Mouse (Mus musculus) gastrocnemius, postnatal 4 days (tissue): ENCODE data around the gene Eea1. TPM values are rescaled to one million over a fixed set of nuclear protein-coding genes. Genes with fewer than 3 reads are reported as not detected.
"Not testable (repeated sequence)": the region's sequence is repeated elsewhere in the genome, so short reads cannot be mapped to it uniquely, and the experiment has no call there.

Experiments
- DNase-seq, 2 experiments: peaks; one replicate each; pipeline ENCODE4 v3.0.0; 2021 to 2022; ENCODE audit warnings: low spot score in 2 of 2, mixed read lengths in 2 of 2
- long read RNA-seq, 2 experiments: library from polyadenylated mRNA; stranded (forward); transcript quantifications; one replicate each; pipeline ENCODE4 v2.0.0; 2021
- total RNA-seq, 2 experiments: library from RNA; stranded (reverse); gene quantifications; 2 replicates each; pipeline ENCODE4 v1.2.3; 2021

Eea1 gene
- 10 to 100 TPM; 26.4 to 31.4 TPM for total RNA-seq
- long read RNA-seq, experiment 1, full-length matches to known transcripts = 5 of 6 reads
- long read RNA-seq, experiment 1, partial matches to known transcripts = 1 of 6 reads
- long read RNA-seq, experiment 1, other reads (novel, unspliced or antisense) = 0 of 6 reads
- long read RNA-seq, experiment 2, full-length matches to known transcripts = 6 of 12 reads
- long read RNA-seq, experiment 2, partial matches to known transcripts = 3 of 12 reads
- long read RNA-seq, experiment 2, other reads (novel, unspliced or antisense) = 3 of 12 reads

DNA sequence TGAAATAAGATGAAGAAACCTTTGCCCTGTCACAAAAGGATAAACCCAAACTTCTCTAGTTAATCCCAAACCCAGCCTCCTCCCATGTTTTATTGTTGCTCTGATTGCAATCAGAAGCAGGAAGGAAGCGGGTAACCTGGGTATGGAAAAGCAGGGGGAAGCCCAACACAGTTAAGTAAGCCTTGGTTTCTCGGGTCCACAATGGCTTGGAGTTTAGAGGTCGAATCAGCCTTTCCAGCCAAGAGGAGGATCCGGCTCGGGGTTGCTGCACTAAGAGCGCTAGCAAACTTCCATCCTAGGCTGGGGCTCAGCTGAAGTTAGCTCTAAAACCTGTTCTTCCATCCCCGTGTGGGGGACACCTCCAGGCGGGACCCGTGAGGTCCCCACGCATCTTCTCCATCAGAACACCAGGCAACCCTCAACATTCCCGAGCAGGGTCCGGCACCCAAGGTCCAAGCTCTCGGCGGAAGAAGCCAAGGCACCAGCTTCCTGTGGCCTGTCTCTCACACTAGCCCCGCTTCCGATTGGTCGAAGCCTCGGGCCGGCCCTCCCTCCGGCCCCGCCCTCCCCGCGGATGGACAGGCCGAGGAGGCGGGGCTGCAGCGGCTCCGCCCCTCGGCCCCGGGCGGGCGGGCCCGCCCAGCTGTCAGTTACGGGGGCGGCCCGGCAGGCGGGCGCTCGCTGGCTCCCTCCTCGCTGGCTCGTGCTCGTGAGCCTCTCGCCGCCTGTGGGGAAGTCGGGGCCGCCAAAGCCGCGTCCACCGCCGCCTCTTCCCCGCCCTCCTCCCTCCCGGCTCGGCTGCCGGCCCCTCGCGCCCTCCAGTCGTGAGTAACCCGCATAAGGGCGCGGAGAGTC, at the start of gene Eea1:
TSS of gene Eea1 (plus strand) at position 605 of the 855 bp plus-strand sequence.
- DNase-seq = peak; percentile 87 to 91

DNA sequence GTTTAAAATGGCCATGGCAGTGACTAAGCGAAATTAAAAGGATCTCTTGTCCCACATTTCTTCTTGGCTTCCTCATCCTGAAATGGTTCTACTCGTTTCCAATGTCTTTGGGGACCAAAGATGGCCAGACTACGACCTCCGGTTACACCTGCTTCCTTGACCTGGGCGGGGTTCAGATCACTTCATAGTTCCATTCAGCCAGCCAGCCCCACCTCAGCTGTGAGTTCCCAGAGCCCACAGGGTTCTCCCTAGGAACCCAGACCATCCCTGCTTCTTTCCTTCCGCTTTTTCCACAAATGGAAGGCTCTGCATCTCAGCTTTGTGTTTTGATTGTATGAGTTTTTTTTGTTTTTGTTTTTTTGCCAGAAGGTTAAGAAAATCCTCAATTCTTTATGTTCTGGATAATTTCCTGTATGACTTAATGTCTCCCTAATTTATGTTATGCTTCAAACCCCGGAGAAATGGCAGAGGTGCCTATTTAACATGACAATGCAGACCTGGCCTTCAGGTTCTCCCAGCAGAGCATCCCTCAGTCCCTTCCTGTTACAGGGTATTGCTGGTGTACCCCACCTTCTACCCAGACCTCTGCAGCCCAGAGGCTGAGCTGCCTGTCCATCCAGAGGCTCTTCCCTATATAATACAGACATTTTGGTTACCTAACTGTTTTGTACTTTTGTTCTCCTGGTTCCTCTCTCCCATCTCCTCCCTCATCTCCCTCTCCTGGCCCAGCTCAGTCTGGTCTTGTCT, 49.1 kb upstream of the Eea1 start:
- DNase-seq = no peak

DNA sequence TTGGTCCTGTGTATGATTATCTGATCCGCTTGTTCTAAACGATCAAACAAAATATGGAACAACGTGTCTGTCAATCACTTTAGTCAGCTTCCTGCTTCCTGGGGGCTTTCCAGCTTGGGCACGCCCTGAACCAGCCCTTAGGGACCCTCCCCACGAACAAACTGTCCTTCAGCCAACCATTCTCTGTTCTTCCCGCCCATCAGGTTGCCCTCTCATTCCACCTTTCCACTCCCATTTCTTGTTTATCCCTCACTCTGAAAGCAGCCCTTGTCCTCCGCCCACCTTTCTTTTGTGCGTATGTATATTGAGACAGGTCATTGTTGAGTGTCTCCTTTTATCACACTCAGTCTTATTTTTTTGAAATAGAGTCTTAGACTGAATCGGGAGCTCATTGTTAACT, 48.3 kb upstream of the Eea1 start:
- DNase-seq = no peak

DNA sequence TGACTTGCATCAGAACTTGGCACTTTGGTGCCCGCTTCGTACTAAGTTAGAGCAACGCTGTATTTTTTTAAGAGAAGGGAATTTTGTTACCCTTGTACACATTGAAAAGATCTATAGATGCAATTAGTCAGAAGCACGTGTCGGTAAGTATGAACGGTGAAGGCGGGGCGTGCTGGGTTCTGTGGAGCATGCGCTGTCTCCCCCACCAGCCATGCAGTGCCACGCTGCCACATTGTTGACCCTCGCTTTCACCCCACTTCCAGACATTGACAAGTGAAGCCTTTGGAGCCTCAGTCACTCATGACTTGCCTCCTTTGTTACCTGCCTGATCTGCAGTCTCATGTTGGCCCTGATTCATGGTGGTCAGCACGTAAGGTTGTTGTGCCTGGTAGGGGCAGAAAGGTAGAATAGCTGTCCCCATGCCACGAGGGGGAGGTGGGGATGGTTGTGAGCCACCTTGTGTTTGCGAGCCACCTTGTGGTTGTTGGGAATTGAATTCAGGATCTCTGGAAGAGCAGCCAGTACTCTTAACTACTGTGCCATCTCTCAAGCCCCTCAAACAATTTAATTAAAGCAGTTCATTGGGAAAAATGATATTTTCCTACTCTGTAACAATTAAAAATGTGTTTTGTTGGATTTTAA, 47.0 kb upstream of the Eea1 start:
- no peak for DNase-seq

DNA sequence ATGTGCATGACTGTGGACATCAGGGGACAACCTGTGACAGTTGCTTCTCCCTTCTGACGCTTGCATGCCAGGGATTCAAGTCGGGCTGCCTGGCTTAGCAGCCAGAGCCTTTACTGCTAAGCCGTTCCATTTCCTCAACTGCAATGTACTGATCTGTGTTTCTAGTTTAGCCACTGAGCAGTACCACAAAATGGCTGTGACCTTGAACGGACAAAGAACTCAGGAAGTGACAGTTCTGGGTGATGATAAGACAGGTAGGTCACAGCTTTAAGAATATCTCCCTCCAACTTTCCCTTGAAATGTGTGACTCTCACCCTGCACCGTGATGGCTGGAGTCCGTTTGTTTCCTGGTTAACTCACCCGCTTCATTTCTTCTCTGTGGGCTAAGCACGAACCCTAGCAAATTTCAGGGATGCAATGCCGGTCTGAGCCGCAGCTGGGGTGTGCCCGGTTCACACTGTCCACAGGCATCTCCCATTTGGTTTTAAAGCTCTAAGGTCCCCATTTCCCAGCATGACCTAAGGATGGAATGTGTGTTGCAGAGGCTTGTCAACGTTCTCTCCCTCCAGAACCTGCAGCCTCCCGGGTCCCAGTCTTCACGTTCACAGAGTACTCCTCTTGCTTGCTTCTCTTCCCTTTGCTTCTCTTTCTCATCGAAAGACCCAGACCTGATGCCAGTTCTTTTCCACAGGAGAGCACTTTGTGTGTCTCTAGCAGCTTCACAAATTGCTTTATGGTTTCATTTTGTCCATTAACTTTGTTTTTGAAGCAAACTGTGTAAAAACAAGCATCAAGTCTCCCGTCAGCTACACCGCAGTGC, 46.2 kb upstream of the Eea1 start:
- no peak for DNase-seq

DNA sequence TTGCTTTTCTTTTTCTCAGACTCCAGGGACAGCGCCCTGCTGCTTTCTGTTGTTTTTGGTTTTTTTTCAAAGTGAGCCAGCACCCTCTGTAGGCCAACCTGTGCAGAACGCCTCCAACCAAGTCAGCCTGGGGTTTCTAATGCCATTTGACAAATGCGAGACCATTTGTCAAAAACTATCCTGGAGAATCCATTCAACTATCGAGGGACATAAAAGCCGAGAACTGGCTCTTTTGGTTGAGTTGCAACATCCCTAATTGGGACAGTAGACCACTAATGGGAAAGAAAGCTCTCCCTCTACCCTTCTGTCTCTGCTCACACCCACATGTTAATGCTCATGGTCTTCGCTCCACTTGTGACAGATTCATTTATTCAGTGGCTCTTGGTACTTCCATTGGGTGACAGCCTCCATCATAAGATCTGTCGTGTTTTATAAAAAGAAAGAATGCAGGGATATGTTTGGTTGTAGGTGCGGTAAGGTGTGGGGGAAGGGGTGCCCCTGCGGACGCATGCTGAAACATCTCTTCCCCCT, 45.5 kb upstream of the Eea1 start:
- peak in 1 of 2 experiments; percentile 39 for DNase-seq

DNA sequence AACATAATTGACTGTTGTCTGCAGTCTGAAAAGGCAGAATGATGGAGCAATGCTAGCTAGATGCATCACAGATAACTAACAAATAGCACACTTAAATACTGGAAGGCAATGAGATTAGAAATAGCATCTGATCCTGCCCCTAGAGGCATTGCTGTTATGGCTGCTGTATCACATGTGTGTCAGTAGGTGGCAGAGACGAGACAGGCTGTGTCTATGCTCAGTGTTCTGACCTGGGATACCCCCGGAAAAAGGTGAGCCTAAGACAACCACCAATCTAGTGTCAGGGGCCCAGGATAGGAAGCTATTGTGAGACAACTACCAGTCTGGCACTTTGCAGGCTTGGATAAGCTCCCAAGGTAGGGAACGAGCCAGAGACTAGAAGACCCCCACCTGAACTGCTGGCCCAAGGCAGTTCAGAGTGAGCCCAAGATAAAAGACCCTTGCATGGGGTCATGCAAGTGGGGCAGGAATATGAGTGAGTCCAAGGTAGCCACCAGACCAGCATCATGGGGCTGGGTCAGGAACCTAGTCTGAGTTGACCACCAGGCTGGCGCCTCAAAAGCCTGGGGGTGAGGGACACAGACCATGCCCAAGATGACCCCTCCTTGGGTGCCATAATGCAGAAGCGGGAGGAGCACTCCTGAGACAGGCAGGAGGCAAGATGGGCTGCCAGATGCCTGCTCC, 41.8 kb upstream of the Eea1 start:
- DNase-seq = no peak

DNA sequence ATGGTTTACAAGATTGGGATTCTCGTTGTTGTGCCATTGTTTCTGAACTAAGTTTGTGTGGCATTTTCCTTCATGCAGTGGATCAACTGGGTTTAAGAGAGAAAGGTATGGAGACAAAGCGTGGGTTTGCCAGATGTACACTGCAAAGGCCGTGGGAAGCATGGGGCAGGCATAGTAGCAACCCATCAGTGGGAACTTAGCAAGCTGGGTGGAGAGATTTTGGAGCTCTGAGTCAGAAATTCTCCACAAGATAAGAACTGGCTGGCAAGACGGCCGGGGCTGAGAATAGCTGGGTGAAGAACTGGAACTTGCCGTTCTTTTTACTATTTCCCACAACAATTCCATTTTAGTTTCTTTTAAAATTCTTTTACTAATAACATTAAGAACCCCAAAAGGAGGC, 35.8 kb upstream of the Eea1 start:
- no peak for DNase-seq

DNA sequence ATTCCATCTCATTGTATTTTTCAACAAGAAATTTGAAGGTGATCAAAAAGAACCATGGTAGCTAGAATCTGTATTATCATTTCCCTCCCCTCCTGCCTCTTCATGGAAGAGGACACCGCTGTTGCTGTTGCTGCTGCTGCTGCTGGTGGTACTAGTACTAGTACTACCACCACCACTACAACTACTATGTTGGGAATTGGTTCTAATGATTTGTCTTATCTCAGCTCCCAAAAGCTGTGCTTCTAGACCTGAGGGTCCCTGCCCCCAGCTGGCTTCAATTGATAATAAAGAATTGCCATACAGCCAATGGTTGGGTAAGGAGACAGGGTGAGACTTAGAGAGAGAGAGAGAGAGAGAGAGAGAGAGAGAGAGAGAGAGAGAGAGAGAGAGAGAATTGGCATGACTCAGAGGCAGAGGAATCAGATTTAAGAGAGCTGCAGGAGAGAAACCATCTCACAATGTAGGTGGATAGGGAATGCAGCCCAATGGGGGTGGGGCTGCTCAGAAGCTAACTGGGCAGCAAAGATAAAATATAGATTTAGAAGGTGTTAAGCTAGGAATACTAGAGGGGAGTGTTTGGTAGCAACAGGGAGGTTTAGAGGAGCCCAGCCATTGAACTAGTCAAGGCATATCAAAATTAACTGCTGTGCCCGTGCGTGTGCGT, 31.1 kb upstream of the Eea1 start:
- no peak for DNase-seq

DNA sequence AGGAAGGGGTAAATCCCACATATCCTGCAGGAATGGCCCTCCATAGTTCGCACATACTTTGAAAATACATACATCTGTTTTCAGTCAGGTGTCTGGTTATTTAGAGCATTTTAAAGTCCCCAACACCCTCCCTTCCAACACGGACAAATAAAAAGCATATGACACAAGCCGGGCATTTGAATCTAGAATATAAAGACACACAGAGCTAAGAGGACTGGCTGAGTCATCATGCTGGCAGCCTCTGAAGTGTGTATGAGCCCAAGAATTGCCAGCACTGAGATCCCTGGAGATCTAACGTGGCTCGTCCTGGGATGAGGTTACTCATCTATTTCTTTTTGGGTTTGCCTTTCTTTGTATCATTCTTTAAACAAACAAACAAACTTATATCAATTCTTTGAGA, 29.4 kb upstream of the Eea1 start:
- DNase-seq = no peak

DNA sequence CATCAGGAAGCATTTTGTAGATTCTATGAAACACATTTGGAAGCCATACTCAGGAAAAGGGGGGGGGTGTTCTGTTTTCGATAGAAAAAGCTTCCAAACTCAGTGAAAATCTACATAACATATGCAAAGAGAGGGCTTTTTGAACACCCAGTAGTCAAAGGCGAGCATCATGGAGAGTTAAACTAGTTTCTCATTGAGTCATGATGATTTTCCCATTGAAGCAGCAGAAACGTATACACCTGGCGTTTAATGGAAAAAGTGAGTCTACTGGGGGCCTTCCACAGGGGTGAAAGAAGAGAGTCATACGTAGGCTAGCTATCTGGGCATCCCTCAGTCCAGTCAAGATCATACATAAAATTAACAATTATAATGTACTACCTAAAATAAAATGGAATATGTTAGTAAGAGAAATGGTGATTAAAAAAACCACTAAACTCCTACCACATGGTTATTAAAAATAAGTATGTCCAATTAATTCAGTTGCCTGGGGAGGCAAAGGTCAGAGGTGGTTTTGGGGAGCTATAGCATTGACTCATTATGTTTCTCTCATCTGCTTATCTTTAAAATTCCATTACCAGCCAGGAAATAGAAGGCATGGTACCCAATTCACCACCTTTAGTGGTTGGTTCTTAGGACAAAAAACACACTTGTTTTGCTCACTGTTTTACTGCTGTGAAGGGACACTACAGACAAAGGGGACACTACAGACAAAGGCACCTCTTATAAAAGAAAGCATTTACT, 25.8 kb upstream of the Eea1 start:
- no peak for DNase-seq

DNA sequence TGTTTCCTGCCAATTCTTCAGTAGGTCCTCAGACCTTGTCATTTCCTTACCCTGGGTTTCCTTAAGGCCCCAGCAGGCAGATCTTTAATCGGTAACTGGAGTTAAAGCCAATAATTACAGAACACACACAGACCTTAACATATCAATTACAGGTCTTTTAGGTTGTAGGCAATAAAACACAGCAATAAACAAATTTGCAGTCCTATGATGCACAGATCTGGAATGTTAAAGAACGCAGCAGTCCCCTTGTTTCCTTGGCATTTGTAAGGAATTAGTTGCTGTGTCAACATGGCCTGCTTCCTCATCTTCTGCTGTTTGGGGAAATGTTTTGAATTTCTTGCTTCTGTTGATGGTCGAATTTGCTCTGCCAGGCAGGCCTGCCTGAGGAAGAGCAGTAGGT, 21.7 kb upstream of the Eea1 start:
- DNase-seq = no peak

DNA sequence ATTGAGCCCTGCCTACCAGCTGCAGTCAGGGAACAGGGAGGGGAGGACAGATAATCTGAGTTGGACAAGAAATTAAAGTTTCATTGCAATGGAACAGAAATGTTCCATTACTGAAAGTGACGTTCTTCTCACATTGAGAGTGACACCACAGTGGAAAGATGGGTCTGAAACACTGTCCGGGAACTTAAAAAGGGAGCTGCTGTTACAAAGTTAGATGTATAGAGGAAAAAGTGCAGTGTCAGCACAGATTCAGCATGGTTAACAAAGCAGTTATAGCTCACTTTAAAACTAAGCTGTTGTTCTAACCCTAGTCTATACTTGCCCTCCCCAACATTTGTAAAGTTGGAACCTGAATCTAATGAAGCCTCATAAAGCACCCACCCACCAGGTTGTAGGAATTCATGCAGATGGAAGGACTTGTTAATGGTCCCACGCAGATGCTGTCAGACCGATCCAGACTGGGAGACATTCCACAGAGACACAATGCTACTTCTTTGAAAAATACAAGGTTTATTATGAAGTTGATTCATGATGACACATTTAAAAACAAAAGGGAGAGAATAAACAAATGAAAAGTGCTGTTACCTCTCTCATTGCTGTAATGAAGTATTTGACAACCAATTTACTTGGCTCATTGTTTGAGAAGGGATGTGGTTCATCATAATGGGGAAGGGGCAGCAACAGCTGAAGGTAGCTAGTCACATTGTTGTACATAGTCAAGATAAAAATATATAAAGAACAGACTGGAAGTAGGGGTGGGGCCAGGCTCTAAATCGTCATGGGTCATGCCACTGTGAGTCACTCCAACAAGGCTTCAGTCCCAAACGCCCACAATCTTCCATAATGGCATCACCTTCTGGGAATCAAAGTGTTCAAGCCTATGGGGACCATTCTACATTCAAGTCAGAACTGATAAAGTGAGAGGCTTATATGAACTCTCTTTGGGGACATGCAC, 16.9 kb upstream of the Eea1 start:
- DNase-seq = no peak

DNA sequence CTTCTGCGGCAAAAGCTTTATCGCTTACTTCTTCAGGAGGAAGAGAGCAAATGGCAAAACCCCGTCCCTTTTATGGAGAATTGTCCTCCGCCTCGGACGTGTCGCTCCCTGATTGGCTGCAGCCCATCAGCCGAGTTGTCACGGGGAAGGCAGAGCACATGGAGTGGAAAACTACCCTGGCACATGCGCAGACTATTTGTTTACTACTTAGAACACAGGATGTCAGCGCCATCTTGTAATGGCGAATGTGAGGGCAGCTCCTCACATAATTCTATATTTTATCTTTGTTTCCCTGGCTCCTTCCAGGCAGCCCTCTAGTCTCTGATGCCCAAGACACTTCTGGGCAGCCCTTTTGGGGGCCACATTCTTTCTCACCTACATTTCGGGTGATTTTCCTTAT, 6.8 kb upstream of the Eea1 start:
- DNase-seq = not testable (repeated sequence)

DNA sequence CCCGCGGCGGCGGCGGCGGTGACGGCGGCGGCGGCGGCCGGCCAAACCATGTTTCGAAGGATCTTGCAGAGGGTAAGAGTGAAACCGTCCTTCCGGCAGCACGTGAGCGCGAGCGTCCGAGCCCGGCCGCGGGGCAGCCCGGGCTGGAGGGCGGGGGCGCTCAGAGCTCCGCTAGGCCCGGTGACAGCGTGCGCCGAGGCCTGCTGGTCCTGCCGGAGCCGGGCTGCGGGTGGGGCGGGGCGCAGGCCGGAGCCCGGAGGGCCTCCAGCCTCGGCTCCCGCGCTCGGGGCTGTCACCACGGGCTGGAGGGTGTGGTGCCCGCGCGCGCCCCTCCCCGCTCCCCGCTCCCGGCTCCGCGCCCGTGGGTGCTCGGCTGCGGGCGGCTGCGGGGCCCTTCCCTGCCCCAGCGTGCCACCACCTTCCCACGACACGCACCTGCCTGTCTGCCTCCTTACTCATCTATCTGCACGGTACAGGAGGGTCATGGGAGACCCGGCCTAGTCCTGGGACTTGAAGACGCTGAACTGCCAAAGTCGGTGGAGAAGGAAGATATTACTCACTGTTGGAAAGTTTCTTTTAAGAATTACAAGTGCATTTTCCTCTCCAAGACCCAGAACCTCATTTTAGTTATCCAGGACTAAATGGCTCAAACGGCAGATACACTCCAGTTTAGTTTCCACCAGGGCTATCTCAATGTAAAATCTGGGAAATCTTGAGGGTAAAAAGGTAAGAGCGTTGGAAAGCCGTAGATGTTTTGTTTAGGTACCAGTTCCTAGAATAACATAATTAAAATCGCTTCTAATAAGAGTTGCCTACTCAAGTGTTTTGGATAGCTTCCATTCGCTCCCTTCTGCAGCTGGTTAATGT, 684 bp downstream of the Eea1 start:
- DNase-seq = no peak

DNA sequence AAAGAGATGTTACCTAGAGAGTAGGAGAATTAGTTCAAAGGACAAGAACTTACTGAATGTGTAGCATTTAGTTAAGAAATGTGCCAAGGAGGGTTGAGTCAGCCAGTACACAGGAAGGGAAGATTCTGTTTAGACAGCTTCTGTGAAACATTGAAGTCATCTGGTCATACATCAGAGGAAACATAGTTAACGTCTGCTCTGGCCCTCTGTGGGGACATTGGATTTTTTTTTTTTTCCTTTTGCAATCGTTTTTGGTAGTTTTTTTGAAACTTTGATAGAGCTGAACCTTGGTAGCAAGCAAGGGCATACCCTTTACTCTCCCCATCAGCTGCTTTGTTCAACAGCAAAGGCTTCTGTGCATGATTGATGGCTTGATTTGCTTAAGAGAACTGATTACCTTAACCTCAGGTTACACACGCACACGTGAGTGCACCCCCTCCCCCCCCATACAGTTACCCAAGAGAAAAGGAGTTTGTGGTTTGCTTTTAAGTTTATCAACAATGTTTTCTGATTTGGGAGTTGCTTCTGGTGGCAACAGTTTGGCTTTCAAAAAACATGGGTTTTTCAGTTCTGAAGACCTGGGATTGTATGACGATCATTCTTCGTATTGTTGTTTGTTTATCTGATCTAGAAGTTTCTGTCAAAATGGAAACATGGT, 1.4 kb downstream of the Eea1 start:
- DNase-seq = no peak
